Mouse (Mus musculus) neural tube, embryonic 13.5 days (tissue): ENCODE measurements around the gene Vstm5. TPM values are rescaled to one million over a fixed set of nuclear protein-coding genes. Genes with fewer than 3 reads are reported as not detected.

Experiments used
- ATAC-seq: fragments of 200-750 bp; cut with Nextera tagmentation; 2 replicates; pipeline ENCODE4 v1.8.0; 2017; ENCODE audit warnings: low read depth, mild to moderate bottlenecking, moderate TSS enrichment, moderate library complexity
- H3K27ac ChIP-seq: fragments of 300-500 bp; sonication (generic); replicated peaks from 2 replicates; pipeline ENCODE4 v1.5.1; 2015; ENCODE audit warnings: moderate library complexity, mild to moderate bottlenecking, inconsistent platforms
- H3K27me3 ChIP-seq: fragments of 300-500 bp; sonication (generic); 2 replicates; pipeline ENCODE4 v1.6.1; 2015; ENCODE audit warnings: mild to moderate bottlenecking, inconsistent platforms
- H3K36me3 ChIP-seq: fragments of 300-500 bp; sonication (generic); 2 replicates; pipeline ENCODE4 v1.6.1; 2015; ENCODE audit warnings: mild to moderate bottlenecking, inconsistent platforms
- H3K4me1 ChIP-seq: fragments of 300-500 bp; sonication (generic); replicated peaks from 2 replicates; pipeline ENCODE4 v1.6.1; 2015; ENCODE audit warnings: inconsistent platforms
- H3K4me2 ChIP-seq: fragments of 300-500 bp; sonication (generic); 2 replicates; pipeline ENCODE4 v1.6.1; 2015; ENCODE audit warnings: inconsistent platforms, mild to moderate bottlenecking, moderate library complexity
- H3K4me3 ChIP-seq: fragments of 300-500 bp; sonication (generic); 2 replicates; pipeline ENCODE4 v1.5.1; 2015; ENCODE audit warnings: mild to moderate bottlenecking, inconsistent platforms
- H3K9ac ChIP-seq: fragments of 300-500 bp; sonication (generic); 2 replicates; pipeline ENCODE4 v1.6.1; 2015; ENCODE audit warnings: moderate library complexity, mild to moderate bottlenecking, inconsistent platforms
- H3K9me3 ChIP-seq: fragments of 300-500 bp; sonication (generic); 2 replicates; pipeline ENCODE4 v1.6.1; 2016; ENCODE audit warnings: inconsistent platforms
- WGBS: fragments of 180-500 bp; shearing (Covaris S2); methylation state at CpG from one replicate; pipeline ENCODE4 v1.1.7; 2015; 5-methylcytosine and 5-hydroxymethylcytosine counted together
- polyA plus RNA-seq: library from polyadenylated mRNA; unstranded; fragments of >200 nt; fragmentation: Nextera tagmentation; extraction: Ambion mirVana; gene quantifications from 2 replicates; pipeline ENCODE4 v1.2.1, GENCODE M21; 2015

Vstm5 gene
- polyA plus RNA-seq, 1 experiment from 2014 or later, result 19.7 TPM

GRCm38 (mm10) chr9:15273981-15274380 lies 35.1 kb downstream of the Vstm5 start:
- no peak overlapping the region for H3K9ac ChIP-seq
- H3K4me1 ChIP-seq, result peaks cover 17% of the 10 kb centered on the region
- no peaks in the 10 kb centered on the region for H3K27me3 ChIP-seq
- ATAC-seq, result no peak
- 92% methylated on average over 2 of the region's 2 CpGs for WGBS
- no peak overlapping the region for H3K4me3 ChIP-seq
- H3K27ac ChIP-seq, result no peak overlapping the region
- peaks cover 80% of the 10 kb centered on the region for H3K36me3 ChIP-seq
- no peak overlapping the region for H3K4me2 ChIP-seq
- H3K9me3 ChIP-seq, result no peaks in the 10 kb centered on the region

- no peak overlapping the region for H3K27ac ChIP-seq
- H3K4me2 ChIP-seq, result no peak overlapping the region
- H3K4me1 ChIP-seq, result peaks cover 31% of the 10 kb centered on the region
- no peak for ATAC-seq
- no peaks in the 10 kb centered on the region for H3K9me3 ChIP-seq
- 95% methylated on average over 4 of the region's 4 CpGs for WGBS
- H3K36me3 ChIP-seq, result peaks cover 51% of the 10 kb centered on the region
- no peaks in the 10 kb centered on the region for H3K27me3 ChIP-seq
- no peak overlapping the region for H3K4me3 ChIP-seq
- H3K9ac ChIP-seq, result no peak overlapping the region
These were observed 38.0 kb downstream of the Vstm5 start for GRCm38 (mm10) chr9:15276855-15277254.

GRCm38 (mm10) chr9:15278343-15278742 lies 39.5 kb downstream of the Vstm5 start:
- Histone ChIP-seq H3K27me3 (no peaks in the 10 kb centered on the region), H3K27ac (no peak overlapping the region), H3K36me3 (peaks cover 36% of the 10 kb centered on the region), H3K4me3 (no peak overlapping the region), H3K9ac (no peak overlapping the region), H3K9me3 (no peaks in the 10 kb centered on the region), H3K4me1 (peaks cover 31% of the 10 kb centered on the region), H3K4me2 (no peak overlapping the region)
- WGBS, result 88% methylated on average over 3 of the region's 3 CpGs
- ATAC-seq, result no peak

GRCm38 (mm10) chr9:15279139-15279648 lies 40.3 kb downstream of the Vstm5 start:
- peak overlapping the region; percentile 97 for H3K4me3 ChIP-seq
- peaks cover 31% of the 10 kb centered on the region for H3K4me1 ChIP-seq
- no peaks in the 10 kb centered on the region for H3K27me3 ChIP-seq
- H3K9ac ChIP-seq, result peak overlapping the region; percentile 99
- WGBS, result 10% methylated on average over 18 of the region's 19 CpGs
- peak overlapping the region; percentile 92 for H3K27ac ChIP-seq
- H3K36me3 ChIP-seq, result peaks cover 28% of the 10 kb centered on the region
- peak overlapping the region; percentile 83 for H3K4me2 ChIP-seq
- ATAC-seq, result peak; percentile 71
- H3K9me3 ChIP-seq, result no peaks in the 10 kb centered on the region

GRCm38 (mm10) chr9:15279649-15280490 lies 41.0 kb downstream of the Vstm5 start, which contains the start of gene Med17:
Gene Med17, minus strand, starts transcription at chr9:15279931.
- peak within 1 kb of the TSS; percentile 83 for H3K4me2 ChIP-seq
- peaks cover 21% of the 10 kb centered on the region for H3K36me3 ChIP-seq
- WGBS, result 2% methylated on average over 53 of the region's 57 CpGs
- H3K27ac ChIP-seq, result peak within 1 kb of the TSS; percentile 92
- H3K4me1 ChIP-seq, result peaks cover 31% of the 10 kb centered on the region
- peak within 1 kb of the TSS; percentile 97 for H3K4me3 ChIP-seq
- no peaks in the 10 kb centered on the region for H3K9me3 ChIP-seq
- no peaks in the 10 kb centered on the region for H3K27me3 ChIP-seq
- peak; percentile 99 for ATAC-seq
- H3K9ac ChIP-seq, result peak within 1 kb of the TSS; percentile 99

GRCm38 (mm10) chr9:15280491-15280879 lies 41.6 kb downstream of the Vstm5 start:
- 52% methylated on average over 5 of the region's 5 CpGs for WGBS
- H3K27me3 ChIP-seq, result no peaks in the 10 kb centered on the region
- peak overlapping the region; percentile 43 for H3K27ac ChIP-seq
- H3K9ac ChIP-seq, result peak overlapping the region; percentile 99
- peak overlapping the region; percentile 97 for H3K4me3 ChIP-seq
- peaks cover 31% of the 10 kb centered on the region for H3K4me1 ChIP-seq
- peak; percentile 10 for ATAC-seq
- H3K36me3 ChIP-seq, result peaks cover 17% of the 10 kb centered on the region
- H3K9me3 ChIP-seq, result no peaks in the 10 kb centered on the region
- peak overlapping the region; percentile 83 for H3K4me2 ChIP-seq

GRCm38 (mm10) chr9:15285443-15285842 lies 46.6 kb downstream of the Vstm5 start:
- Histone ChIP-seq H3K4me1 (peaks cover 9% of the 10 kb centered on the region), H3K27me3 (no peaks in the 10 kb centered on the region), H3K27ac (no peak overlapping the region), H3K36me3 (peaks cover 27% of the 10 kb centered on the region), H3K9ac (no peak overlapping the region), H3K9me3 (no peaks in the 10 kb centered on the region), H3K4me2 (no peak overlapping the region), H3K4me3 (no peak overlapping the region)
- no peak for ATAC-seq
- 65% methylated on average over 3 of the region's 3 CpGs for WGBS

- Histone ChIP-seq H3K27ac (no peak overlapping the region), H3K36me3 (peaks cover 33% of the 10 kb centered on the region), H3K4me1 (no peaks in the 10 kb centered on the region), H3K4me2 (no peak overlapping the region), H3K4me3 (no peak overlapping the region), H3K9me3 (no peaks in the 10 kb centered on the region), H3K9ac (no peak overlapping the region), H3K27me3 (no peaks in the 10 kb centered on the region)
- 52% methylated on average over 6 of the region's 6 CpGs for WGBS
- ATAC-seq, result no peak
These were observed 49.0 kb downstream of the Vstm5 start for GRCm38 (mm10) chr9:15287846-15288245.

- Histone ChIP-seq H3K9me3 (no peaks in the 10 kb centered on the region), H3K27me3 (no peaks in the 10 kb centered on the region), H3K4me3 (no peak overlapping the region), H3K27ac (no peak overlapping the region), H3K4me1 (no peaks in the 10 kb centered on the region), H3K4me2 (no peak overlapping the region), H3K36me3 (peaks cover 37% of the 10 kb centered on the region), H3K9ac (no peak overlapping the region)
- ATAC-seq, result no peak
- WGBS, result 84% methylated on average over 3 of the region's 3 CpGs
These were observed 49.6 kb downstream of the Vstm5 start for GRCm38 (mm10) chr9:15288402-15288801.

GRCm38 (mm10) chr9:15289251-15289650 lies 50.4 kb downstream of the Vstm5 start:
- Histone ChIP-seq H3K4me2 (no peak overlapping the region), H3K36me3 (peaks cover 43% of the 10 kb centered on the region), H3K9me3 (no peaks in the 10 kb centered on the region), H3K9ac (no peak overlapping the region), H3K4me3 (no peak overlapping the region), H3K4me1 (no peaks in the 10 kb centered on the region), H3K27ac (no peak overlapping the region), H3K27me3 (no peaks in the 10 kb centered on the region)
- no peak for ATAC-seq
- WGBS, result 91% methylated on average over 6 of the region's 6 CpGs

GRCm38 (mm10) chr9:15297112-15297511 lies 58.3 kb downstream of the Vstm5 start:
- H3K9me3 ChIP-seq, result no peaks in the 10 kb centered on the region
- H3K9ac ChIP-seq, result no peak overlapping the region
- H3K36me3 ChIP-seq, result peaks cover 23% of the 10 kb centered on the region; the same call in 1 of the 2 replicates
- no peak overlapping the region for H3K27ac ChIP-seq
- 86% methylated on average over 7 of the region's 7 CpGs for WGBS
- H3K4me1 ChIP-seq, result no peaks in the 10 kb centered on the region
- no peak overlapping the region for H3K4me3 ChIP-seq
- no peak for ATAC-seq
- no peak overlapping the region for H3K4me2 ChIP-seq
- H3K27me3 ChIP-seq, result no peaks in the 10 kb centered on the region

- Histone ChIP-seq H3K9ac (no peak overlapping the region), H3K27me3 (no peaks in the 10 kb centered on the region), H3K4me1 (no peaks in the 10 kb centered on the region), H3K4me2 (no peak overlapping the region), H3K27ac (no peak overlapping the region), H3K36me3 (peaks cover 16% of the 10 kb centered on the region; the same call in 1 of the 2 replicates), H3K9me3 (no peaks in the 10 kb centered on the region), H3K4me3 (no peak overlapping the region)
- 32% methylated on average over 2 of the region's 2 CpGs for WGBS
- no peak for ATAC-seq
These were observed 59.6 kb downstream of the Vstm5 start for GRCm38 (mm10) chr9:15298451-15298850.
